Mouse (Mus musculus): ENCODE data around the gene Synj2. TPM values are rescaled to one million over a fixed set of nuclear protein-coding genes. Genes with fewer than 3 reads are reported as not detected.

The Synj2 gene
- polyA plus RNA-seq (2015; fragmentation: Nextera tagmentation; extraction: Ambion mirVana), result 3.5 and 4.0 TPM in 2 replicates

DNA sequence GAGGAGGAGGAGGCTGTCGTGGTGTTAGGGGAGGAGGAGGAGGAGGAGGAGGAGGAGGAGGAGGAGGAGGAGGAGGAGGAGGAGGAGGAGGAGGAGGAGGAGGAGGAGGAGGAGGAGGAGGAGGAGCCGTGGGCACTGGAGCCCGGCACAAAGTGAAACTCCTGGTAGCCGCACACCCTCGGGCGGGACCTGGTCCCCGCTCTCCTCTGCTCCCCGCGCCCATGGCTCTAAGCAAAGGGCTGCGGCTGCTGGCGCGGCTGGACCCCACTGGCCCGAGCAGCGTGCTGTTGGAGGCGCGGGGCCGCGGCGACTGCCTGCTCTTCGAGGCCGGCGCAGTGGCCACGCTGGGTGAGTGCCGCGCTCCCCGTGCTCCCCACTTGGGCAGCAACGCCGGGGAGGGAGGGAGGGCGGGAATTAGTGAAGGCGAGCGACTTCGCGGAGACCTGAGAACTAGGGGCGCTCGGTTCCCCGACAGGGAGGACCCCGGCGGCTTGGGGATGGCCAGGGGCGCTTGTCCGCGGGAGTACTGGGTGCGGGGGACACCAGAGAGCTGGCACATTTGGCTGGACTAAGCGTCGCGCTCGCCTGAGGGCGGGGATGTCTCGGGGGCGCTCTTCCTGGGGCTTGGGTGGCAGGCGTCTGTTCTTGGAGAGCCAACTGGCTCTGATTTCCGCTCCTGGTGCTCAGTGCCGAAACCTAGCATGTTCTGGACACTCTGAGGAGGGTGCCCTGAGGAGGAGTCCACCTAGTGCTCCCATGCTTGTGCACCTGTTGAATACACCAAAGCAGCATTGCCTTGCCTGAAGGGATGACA is at the start of gene Synj2:
Gene Synj2 (plus strand): TSS at position 51 of the 814 bp plus-strand sequence.
- under 1% methylated on average over 42 of the region's 52 CpGs for WGBS
- peak within 1 kb of the TSS; percentile 81 for H3K4me3 ChIP-seq (ENCODE audit: low read length)
- H3K9ac ChIP-seq (ENCODE audit: low read depth, low read length), result peak within 1 kb of the TSS; percentile 94
- H3K9me3 ChIP-seq (ENCODE audit: control insufficient read depth, low read length), result no peaks in the 10 kb centered on the region
- H3K27me3 ChIP-seq (replicated peaks; ENCODE audit: control insufficient read depth, insufficient read depth, low read length), result no peaks in the 10 kb centered on the region
- peak; percentile 79 for ATAC-seq
- peaks cover 15% of the 10 kb centered on the region for H3K4me1 ChIP-seq (ENCODE audit: control insufficient read depth, insufficient read depth, low read length)
- no peaks in the 10 kb centered on the region for H3K36me3 ChIP-seq (ENCODE audit: control insufficient read depth, insufficient read depth, low read length)
- peak within 1 kb of the TSS; percentile 90 for H3K27ac ChIP-seq (ENCODE audit: low read length)
- peak within 1 kb of the TSS; percentile 92 for H3K4me2 ChIP-seq (ENCODE audit: low read depth, low read length)

DNA sequence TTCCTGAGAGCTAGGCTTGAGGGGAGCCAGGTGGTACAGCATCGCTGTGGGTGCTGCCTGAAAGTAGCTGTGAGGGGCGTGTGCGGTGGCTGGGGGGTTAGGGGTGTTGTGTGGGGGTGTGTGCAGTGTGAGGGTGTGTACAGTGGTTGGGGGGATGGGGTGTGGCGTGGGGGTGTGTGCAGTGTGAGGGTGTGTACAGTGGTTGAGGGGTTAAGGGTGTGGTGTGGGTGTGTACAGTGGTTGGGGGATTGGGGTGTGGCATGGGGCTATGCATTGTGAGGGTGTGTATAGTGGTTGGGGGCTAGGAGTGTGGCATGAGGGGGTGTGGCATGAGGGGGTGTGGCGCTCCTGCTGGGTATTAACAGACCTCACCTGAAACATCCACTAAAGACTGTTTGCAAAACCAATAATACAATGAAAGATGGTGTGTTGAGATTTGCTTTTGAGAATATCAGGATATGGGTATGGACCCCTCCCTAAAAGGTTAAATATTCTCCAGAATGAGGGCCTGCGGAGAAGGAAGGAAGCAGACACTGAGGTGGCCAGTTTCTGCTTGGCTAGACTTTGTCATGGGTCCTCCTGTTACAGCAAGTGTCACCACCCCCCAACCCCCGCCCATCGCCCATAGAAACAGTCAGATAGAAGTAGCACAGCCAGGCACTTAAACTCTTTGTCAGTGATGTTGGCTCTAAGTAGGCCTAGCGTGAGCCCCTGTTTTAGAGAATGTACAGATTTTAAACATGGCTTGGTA is 49.0 kb upstream of the Synj2 start:
- peak overlapping the region; percentile 43 for H3K4me2 ChIP-seq (ENCODE audit: low read depth, low read length)
- H3K27me3 ChIP-seq (replicated peaks; ENCODE audit: control insufficient read depth, insufficient read depth, low read length), result no peaks in the 10 kb centered on the region
- peak overlapping the region; percentile 95 for H3K27ac ChIP-seq (ENCODE audit: low read length)
- no peaks in the 10 kb centered on the region; the same call in 1 of the 2 replicates for H3K36me3 ChIP-seq (ENCODE audit: control insufficient read depth, insufficient read depth, low read length)
- H3K4me3 ChIP-seq (ENCODE audit: low read length), result no peak overlapping the region
- H3K4me1 ChIP-seq (ENCODE audit: control insufficient read depth, insufficient read depth, low read length), result peaks cover 21% of the 10 kb centered on the region
- 63% methylated on average over 9 of the region's 9 CpGs for WGBS
- no peak overlapping the region for H3K9ac ChIP-seq (ENCODE audit: low read depth, low read length)
- no peaks in the 10 kb centered on the region for H3K9me3 ChIP-seq (ENCODE audit: control insufficient read depth, low read length)
- ATAC-seq, result peak; percentile 60

DNA sequence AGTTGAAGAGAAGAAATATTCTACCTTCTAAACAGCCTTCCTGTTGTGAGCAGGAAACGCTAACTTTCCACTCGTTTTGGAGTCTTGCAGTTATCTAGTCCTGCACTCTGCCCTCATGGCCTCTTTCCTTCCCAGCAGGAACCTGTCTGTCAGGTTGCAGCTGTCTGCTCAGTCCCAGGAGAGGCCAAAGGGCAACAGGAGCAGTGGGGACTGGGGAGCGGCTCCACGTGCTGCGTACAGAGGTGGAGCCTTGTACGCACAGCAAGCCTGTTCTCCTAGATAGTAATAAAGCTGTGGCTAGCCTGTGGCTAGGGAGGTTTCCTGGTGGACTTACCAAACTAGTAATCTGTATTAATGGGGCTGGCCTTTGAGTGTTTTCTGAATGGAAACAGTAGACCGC is 48.0 kb upstream of the Synj2 start:
- peaks cover 17% of the 10 kb centered on the region for H3K4me1 ChIP-seq (ENCODE audit: control insufficient read depth, insufficient read depth, low read length)
- no peak overlapping the region for H3K4me3 ChIP-seq (ENCODE audit: low read length)
- H3K27ac ChIP-seq (ENCODE audit: low read length), result peak overlapping the region; percentile 95
- H3K4me2 ChIP-seq (ENCODE audit: low read depth, low read length), result peak overlapping the region; percentile 43
- H3K9ac ChIP-seq (ENCODE audit: low read depth, low read length), result 0 out of 2 replicates have a peak overlapping the region, but pooled peaks have one; percentile 20
- no peaks in the 10 kb centered on the region; the same call in 1 of the 2 replicates for H3K36me3 ChIP-seq (ENCODE audit: control insufficient read depth, insufficient read depth, low read length)
- peak; percentile 92 for ATAC-seq
- no peaks in the 10 kb centered on the region for H3K27me3 ChIP-seq (replicated peaks; ENCODE audit: control insufficient read depth, insufficient read depth, low read length)
- 22% methylated on average over 7 of the region's 7 CpGs for WGBS
- no peaks in the 10 kb centered on the region for H3K9me3 ChIP-seq (ENCODE audit: control insufficient read depth, low read length)

DNA sequence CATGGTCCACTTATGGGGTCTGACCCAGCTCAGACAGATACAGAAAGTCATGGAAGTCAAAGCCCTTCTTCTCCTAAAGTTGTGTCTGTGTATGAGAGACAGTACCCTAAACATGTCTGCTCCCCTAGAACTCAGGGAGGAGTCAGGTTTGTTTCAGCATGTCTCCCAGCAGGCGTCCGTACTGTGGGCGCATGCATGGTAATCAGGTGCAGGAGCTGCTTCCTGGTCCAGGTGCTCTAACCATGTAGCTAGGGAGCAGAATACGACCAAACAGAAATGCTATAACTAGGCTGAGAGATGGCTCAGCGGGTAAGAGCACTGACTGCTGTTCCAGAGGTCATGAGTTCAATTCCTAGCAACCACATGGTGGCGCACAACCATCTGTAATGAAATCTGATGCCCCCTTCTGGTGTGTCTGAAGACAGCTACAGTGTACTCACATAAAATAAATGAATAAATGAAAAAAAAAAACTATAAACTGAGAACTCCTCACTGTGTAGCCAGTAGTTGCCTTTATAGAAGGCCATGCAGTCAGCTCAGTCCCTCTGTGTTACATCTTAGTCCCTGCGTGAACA is 47.4 kb upstream of the Synj2 start:
- WGBS, result 62% methylated on average over 7 of the region's 7 CpGs
- H3K4me1 ChIP-seq (ENCODE audit: control insufficient read depth, insufficient read depth, low read length), result peaks cover 17% of the 10 kb centered on the region
- ATAC-seq, result peak; percentile 60
- no peaks in the 10 kb centered on the region for H3K9me3 ChIP-seq (ENCODE audit: control insufficient read depth, low read length)
- no peak overlapping the region for H3K4me3 ChIP-seq (ENCODE audit: low read length)
- H3K4me2 ChIP-seq (ENCODE audit: low read depth, low read length), result no peak overlapping the region
- H3K36me3 ChIP-seq (ENCODE audit: control insufficient read depth, insufficient read depth, low read length), result no peaks in the 10 kb centered on the region; the same call in 1 of the 2 replicates
- H3K27me3 ChIP-seq (replicated peaks; ENCODE audit: control insufficient read depth, insufficient read depth, low read length), result no peaks in the 10 kb centered on the region
- H3K27ac ChIP-seq (ENCODE audit: low read length), result peak overlapping the region; percentile 95
- 0 out of 2 replicates have a peak overlapping the region, but pooled peaks have one; percentile 4 for H3K9ac ChIP-seq (ENCODE audit: low read depth, low read length)

DNA sequence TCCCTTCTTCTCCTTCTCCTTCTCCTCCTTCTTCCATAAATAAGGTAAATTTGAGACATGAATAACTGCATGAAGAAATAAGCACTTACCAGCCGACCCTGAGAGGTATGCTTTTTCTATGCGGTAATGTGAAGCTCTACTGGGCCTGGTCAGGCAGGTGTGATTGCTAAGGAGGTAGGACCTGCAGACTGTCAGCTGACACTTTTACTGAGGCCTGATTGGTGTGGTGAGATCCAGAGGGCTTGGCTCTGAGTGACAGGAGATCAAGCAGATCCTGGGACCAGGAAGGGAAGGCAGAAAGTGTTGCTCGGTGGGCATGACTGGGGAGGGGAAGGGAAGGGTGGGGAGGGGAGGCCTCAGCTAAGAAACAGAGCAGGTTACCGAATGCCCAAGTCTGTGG is 45.0 kb upstream of the Synj2 start:
- peak overlapping the region; percentile 17; the same call in 1 of the 2 replicates for H3K4me3 ChIP-seq (ENCODE audit: low read length)
- peaks cover 11% of the 10 kb centered on the region for H3K4me1 ChIP-seq (ENCODE audit: control insufficient read depth, insufficient read depth, low read length)
- no peaks in the 10 kb centered on the region for H3K27me3 ChIP-seq (replicated peaks; ENCODE audit: control insufficient read depth, insufficient read depth, low read length)
- peak overlapping the region; percentile 41; the same call in 1 of the 2 replicates for H3K4me2 ChIP-seq (ENCODE audit: low read depth, low read length)
- no peaks in the 10 kb centered on the region for H3K9me3 ChIP-seq (ENCODE audit: control insufficient read depth, low read length)
- 37% methylated on average over 4 of the region's 4 CpGs for WGBS
- peak; percentile 67 for ATAC-seq
- H3K36me3 ChIP-seq (ENCODE audit: control insufficient read depth, insufficient read depth, low read length), result peaks cover 9% of the 10 kb centered on the region
- H3K9ac ChIP-seq (ENCODE audit: low read depth, low read length), result peak overlapping the region; percentile 31; the same call in 1 of the 2 replicates
- peak overlapping the region; percentile 85 for H3K27ac ChIP-seq (ENCODE audit: low read length)

DNA sequence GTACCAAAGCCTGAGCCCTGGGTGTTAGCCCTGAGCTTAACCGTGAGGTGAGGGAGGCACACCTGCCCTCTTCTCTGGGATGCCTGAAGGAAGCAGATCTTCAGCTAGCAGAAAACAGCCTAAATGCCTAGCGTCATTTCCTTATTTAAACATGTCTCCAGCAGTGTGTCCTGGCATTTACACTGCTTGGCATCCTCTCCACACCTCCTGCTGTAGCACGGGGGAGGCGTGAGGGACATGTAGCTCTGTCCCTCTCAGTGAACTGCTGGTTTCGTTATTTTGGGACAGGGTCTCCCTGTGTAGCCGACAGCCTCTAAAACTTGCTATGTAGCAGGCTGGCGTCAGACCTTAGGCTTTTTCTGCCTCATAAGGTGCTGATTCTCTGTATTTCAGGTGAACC is 44.5 kb upstream of the Synj2 start:
- peak overlapping the region; percentile 43 for H3K27ac ChIP-seq (ENCODE audit: low read length)
- 78% methylated on average over 7 of the region's 7 CpGs for WGBS
- H3K36me3 ChIP-seq (ENCODE audit: control insufficient read depth, insufficient read depth, low read length), result peaks cover 12% of the 10 kb centered on the region
- no peaks in the 10 kb centered on the region for H3K27me3 ChIP-seq (replicated peaks; ENCODE audit: control insufficient read depth, insufficient read depth, low read length)
- no peak overlapping the region for H3K4me3 ChIP-seq (ENCODE audit: low read length)
- no peak for ATAC-seq
- H3K4me1 ChIP-seq (ENCODE audit: control insufficient read depth, insufficient read depth, low read length), result peaks cover 11% of the 10 kb centered on the region
- no peaks in the 10 kb centered on the region for H3K9me3 ChIP-seq (ENCODE audit: control insufficient read depth, low read length)
- H3K4me2 ChIP-seq (ENCODE audit: low read depth, low read length), result no peak overlapping the region
- H3K9ac ChIP-seq (ENCODE audit: low read depth, low read length), result peak overlapping the region; percentile 31; the same call in 1 of the 2 replicates

DNA sequence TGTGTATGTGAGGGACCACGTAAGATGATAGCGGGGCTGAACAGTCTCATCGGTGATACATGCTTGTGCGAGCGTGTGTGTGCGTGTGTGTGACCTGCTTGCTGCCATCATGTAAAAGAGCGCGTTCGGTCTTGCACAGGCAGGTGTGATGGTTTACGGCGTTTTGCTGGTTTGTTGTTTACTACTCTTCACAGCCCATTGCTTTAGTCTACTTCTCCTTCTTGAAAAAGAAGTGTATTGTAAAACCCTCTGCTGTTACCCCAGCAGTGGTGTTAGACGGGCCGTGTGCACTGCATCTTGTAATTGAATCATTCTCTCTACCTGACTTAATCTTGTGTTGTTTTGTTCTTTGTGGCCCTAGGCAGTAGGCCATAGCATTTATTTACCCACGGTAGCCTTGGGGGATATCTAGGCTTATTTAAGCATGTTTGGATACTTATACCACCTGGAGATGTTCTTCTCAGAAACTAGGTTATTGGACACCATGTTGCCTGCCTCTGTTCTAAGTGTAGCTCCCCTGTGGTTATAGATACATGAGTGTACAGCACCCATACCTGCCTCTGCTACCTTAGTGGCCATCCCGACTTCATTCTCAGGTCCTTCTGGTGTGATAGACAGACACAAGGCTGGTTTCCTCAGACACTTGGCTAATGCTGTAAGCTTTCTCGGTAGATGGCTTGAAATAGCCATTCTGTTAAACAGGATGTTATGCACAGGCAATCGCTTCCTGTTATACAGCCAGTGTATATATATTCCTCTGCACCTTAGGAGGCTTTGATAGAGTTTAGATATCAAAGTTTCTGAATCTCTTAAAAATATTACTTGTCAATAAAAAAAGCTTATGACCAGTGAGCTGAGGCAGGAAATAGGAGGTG is 43.5 kb upstream of the Synj2 start:
- Histone ChIP-seq H3K36me3 (ENCODE audit: control insufficient read depth, insufficient read depth, low read length) (peaks cover 16% of the 10 kb centered on the region), H3K4me2 (ENCODE audit: low read depth, low read length) (no peak overlapping the region), H3K4me3 (ENCODE audit: low read length) (no peak overlapping the region), H3K27ac (ENCODE audit: low read length) (no peak overlapping the region), H3K9ac (ENCODE audit: low read depth, low read length) (no peak overlapping the region), H3K9me3 (ENCODE audit: control insufficient read depth, low read length) (no peaks in the 10 kb centered on the region), H3K4me1 (ENCODE audit: control insufficient read depth, insufficient read depth, low read length) (peaks cover 11% of the 10 kb centered on the region; the same call in 1 of the 2 replicates), H3K27me3 (replicated peaks; ENCODE audit: control insufficient read depth, insufficient read depth, low read length) (no peaks in the 10 kb centered on the region)
- WGBS, result 91% methylated on average over 17 of the region's 17 CpGs
- no peak for ATAC-seq

DNA sequence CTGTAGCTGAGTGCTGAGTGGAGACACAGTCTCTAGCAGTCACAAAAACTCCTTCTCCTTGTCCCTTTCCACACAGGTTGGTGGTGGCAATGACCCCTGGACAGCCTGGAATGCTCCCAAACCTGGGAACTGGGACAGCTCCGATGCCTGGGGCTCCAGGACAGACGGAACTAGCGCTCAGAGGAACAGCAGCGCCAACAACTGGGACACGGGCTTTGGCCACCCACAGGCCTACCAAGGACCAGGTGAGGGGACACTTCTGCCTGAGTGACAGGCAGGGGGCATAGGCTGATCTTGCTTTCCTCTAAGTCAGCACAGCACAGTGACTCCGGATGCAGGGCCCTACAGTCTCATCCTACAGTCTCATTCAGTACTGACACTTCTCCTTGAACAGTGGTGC is 41.8 kb upstream of the Synj2 start:
- H3K9ac ChIP-seq (ENCODE audit: low read depth, low read length), result no peak overlapping the region
- H3K4me1 ChIP-seq (ENCODE audit: control insufficient read depth, insufficient read depth, low read length), result peaks cover 11% of the 10 kb centered on the region
- no peak overlapping the region for H3K27ac ChIP-seq (ENCODE audit: low read length)
- ATAC-seq, result no peak
- peaks cover 21% of the 10 kb centered on the region for H3K36me3 ChIP-seq (ENCODE audit: control insufficient read depth, insufficient read depth, low read length)
- H3K4me2 ChIP-seq (ENCODE audit: low read depth, low read length), result no peak overlapping the region
- no peak overlapping the region for H3K4me3 ChIP-seq (ENCODE audit: low read length)
- H3K9me3 ChIP-seq (ENCODE audit: control insufficient read depth, low read length), result no peaks in the 10 kb centered on the region
- WGBS, result 90% methylated on average over 6 of the region's 6 CpGs
- no peaks in the 10 kb centered on the region for H3K27me3 ChIP-seq (replicated peaks; ENCODE audit: control insufficient read depth, insufficient read depth, low read length)
